Mouse (Mus musculus) hindbrain, embryonic 13.5 days (tissue): Measurements from ENCODE around the gene Taf1c. TPM values are rescaled to one million over a fixed set of nuclear protein-coding genes. Genes with fewer than 3 reads are reported as not detected.

Experiments
- ATAC-seq: fragments of 200-750 bp; cut with Nextera tagmentation; 2 replicates; pipeline ENCODE4 v1.8.0; 2017; ENCODE audit warnings: moderate TSS enrichment; ENCODE audit not compliant: low FRiP score
- H3K27ac ChIP-seq: fragments of 300-500 bp; sonication (generic); 2 replicates; pipeline ENCODE4 v1.5.1; 2015; ENCODE audit warnings: inconsistent platforms, mild to moderate bottlenecking, moderate library complexity
- H3K27me3 ChIP-seq: fragments of 300-500 bp; sonication (generic); 2 replicates; pipeline ENCODE4 v1.6.1; 2015; ENCODE audit warnings: mild to moderate bottlenecking, inconsistent platforms
- H3K36me3 ChIP-seq: fragments of 300-500 bp; sonication (generic); 2 replicates; pipeline ENCODE4 v1.6.1; 2015; ENCODE audit warnings: mild to moderate bottlenecking, inconsistent platforms
- H3K4me1 ChIP-seq: fragments of 300-500 bp; sonication (generic); replicated peaks from 2 replicates; pipeline ENCODE4 v1.6.1; 2015; ENCODE audit warnings: inconsistent platforms
- H3K4me2 ChIP-seq: fragments of 300-500 bp; sonication (generic); 2 replicates; pipeline ENCODE4 v1.6.1; 2015; ENCODE audit warnings: inconsistent platforms, mild to moderate bottlenecking, moderate library complexity
- H3K4me3 ChIP-seq: fragments of 300-500 bp; sonication (generic); 2 replicates; pipeline ENCODE4 v1.5.1; 2015; ENCODE audit warnings: mild to moderate bottlenecking, inconsistent platforms
- H3K9ac ChIP-seq: fragments of 300-500 bp; sonication (generic); 2 replicates; pipeline ENCODE4 v1.6.1; 2015; ENCODE audit warnings: mild to moderate bottlenecking, inconsistent platforms
- H3K9me3 ChIP-seq: fragments of 300-500 bp; sonication (generic); 2 replicates; pipeline ENCODE4 v1.6.1; 2016; ENCODE audit warnings: inconsistent platforms
- WGBS: fragments of 180-500 bp; shearing (Covaris S2); methylation state at CpG from one replicate; pipeline ENCODE4 v1.1.7; 2015; 5-methylcytosine and 5-hydroxymethylcytosine counted together
- polyA plus RNA-seq: library from polyadenylated mRNA; unstranded; fragments of >200 nt; fragmentation: Nextera tagmentation; extraction: Ambion mirVana; gene quantifications from 2 replicates; pipeline ENCODE4 v1.2.1, GENCODE M21; 2015

The Taf1c gene
- polyA plus RNA-seq, 1 experiment from 2014 or later = 12.6 TPM

DNA sequence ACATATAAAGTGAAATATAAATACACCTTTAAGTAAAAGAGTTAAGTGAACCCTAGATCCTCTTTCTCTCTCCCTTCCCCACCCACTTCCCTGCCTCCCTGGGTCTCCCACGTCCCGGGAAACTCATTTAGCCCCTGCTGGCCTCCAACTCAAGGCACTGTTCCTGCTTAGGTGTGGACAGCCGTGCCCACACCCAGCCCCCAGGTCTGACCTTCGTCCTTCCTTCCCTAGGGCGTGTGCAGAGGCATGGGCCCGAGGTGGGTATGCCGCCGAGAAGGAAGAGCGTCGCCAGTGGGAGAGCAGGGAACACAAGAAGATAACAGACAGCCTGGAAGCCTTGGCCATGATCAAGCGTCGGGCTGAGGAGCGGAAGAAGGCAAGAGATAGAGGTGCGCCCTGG lies 14.7 kb downstream of the Taf1c start:
- no peak overlapping the region for H3K4me3 ChIP-seq
- no peak overlapping the region for H3K9ac ChIP-seq
- H3K27me3 ChIP-seq = no peaks in the 10 kb centered on the region
- no peaks in the 10 kb centered on the region for H3K9me3 ChIP-seq
- WGBS = 88% methylated on average over 14 of the region's 14 CpGs
- no peak overlapping the region for H3K4me2 ChIP-seq
- no peak for ATAC-seq
- no peaks in the 10 kb centered on the region for H3K36me3 ChIP-seq
- peaks cover 8% of the 10 kb centered on the region for H3K4me1 ChIP-seq
- no peak overlapping the region for H3K27ac ChIP-seq

DNA sequence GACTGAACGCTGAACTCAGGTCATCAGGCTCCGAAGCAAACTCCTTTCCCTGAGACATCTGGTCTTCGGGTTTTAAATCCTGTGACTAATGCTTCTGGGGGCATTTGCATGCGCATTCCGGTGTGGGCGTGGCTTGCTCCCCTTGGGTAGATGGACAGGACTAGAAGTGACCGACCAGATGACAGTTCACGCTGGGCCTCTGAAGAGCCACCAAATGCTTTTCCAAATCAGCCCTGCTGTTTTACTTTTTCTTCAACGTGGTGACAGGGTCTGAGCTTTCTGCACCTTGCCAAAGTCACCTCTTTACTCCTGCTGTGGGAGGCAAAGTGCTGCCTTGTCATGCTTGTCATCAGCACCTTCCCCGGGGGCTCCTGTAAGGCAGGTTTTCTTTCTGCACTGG lies 16.2 kb downstream of the Taf1c start:
- H3K4me2 ChIP-seq = no peak overlapping the region
- H3K27me3 ChIP-seq = no peaks in the 10 kb centered on the region
- H3K4me3 ChIP-seq = no peak overlapping the region
- 20% methylated on average over 10 of the region's 10 CpGs for WGBS
- no peaks in the 10 kb centered on the region for H3K36me3 ChIP-seq
- no peak overlapping the region for H3K27ac ChIP-seq
- H3K9ac ChIP-seq = no peak overlapping the region
- no peaks in the 10 kb centered on the region for H3K9me3 ChIP-seq
- ATAC-seq = no peak
- H3K4me1 ChIP-seq = peaks cover 4% of the 10 kb centered on the region; the same call in 1 of the 2 replicates

DNA sequence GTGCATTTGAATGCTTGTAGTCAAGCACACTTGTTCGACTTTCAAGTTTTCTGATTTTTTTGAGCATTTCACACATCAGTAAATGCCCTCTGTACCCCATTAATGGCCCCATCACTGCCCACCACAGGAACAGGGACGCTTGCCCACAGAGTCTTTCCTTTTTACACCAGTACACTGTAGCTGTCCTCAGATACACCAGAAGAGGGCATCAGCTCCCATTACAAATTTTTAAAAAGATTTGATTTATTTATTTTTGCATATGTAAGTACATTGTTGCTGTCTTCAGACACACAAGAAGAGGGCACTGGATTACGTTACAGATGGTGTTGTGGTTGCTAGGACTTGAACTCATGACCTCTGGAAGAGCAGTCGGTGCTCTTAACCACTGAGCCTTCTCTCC lies 16.7 kb downstream of the Taf1c start:
- no peaks in the 10 kb centered on the region for H3K9me3 ChIP-seq
- no peak overlapping the region for H3K27ac ChIP-seq
- H3K27me3 ChIP-seq = no peaks in the 10 kb centered on the region
- no peak overlapping the region for H3K4me3 ChIP-seq
- 71% methylated on average over 4 of the region's 4 CpGs for WGBS
- peaks cover 4% of the 10 kb centered on the region; the same call in 1 of the 2 replicates for H3K4me1 ChIP-seq
- ATAC-seq = no peak
- H3K9ac ChIP-seq = no peak overlapping the region
- H3K4me2 ChIP-seq = no peak overlapping the region
- H3K36me3 ChIP-seq = no peaks in the 10 kb centered on the region

DNA sequence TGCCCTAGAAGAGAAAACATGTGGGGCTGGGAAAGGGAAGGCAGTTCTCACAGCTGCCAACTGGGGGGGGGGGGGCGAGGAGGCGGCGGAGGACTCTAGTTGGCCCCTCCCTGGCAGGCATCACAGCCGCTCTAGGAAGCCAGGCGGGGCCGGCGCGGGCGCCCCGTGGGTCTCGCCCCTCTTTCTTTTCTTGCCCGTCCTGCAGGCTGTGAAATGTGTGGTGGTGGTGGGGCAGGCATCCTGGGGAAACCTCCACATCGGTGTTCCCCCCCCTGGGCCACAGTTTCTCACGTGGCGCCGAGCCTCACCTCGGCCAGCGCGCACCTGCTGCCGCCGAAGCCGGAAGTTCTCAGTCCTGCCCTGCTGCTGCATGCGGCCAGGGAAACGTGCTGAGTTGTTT lies 19.1 kb downstream of the Taf1c start:
- Histone ChIP-seq H3K27ac (no peak overlapping the region), H3K36me3 (no peaks in the 10 kb centered on the region), H3K4me1 (peaks cover 4% of the 10 kb centered on the region; the same call in 1 of the 2 replicates), H3K27me3 (no peaks in the 10 kb centered on the region), H3K4me3 (peak overlapping the region; percentile 25), H3K9me3 (no peaks in the 10 kb centered on the region), H3K4me2 (peak overlapping the region; percentile 51), H3K9ac (peak overlapping the region; percentile 56)
- no peak for ATAC-seq
- 21% methylated on average over 21 of the region's 24 CpGs for WGBS

DNA sequence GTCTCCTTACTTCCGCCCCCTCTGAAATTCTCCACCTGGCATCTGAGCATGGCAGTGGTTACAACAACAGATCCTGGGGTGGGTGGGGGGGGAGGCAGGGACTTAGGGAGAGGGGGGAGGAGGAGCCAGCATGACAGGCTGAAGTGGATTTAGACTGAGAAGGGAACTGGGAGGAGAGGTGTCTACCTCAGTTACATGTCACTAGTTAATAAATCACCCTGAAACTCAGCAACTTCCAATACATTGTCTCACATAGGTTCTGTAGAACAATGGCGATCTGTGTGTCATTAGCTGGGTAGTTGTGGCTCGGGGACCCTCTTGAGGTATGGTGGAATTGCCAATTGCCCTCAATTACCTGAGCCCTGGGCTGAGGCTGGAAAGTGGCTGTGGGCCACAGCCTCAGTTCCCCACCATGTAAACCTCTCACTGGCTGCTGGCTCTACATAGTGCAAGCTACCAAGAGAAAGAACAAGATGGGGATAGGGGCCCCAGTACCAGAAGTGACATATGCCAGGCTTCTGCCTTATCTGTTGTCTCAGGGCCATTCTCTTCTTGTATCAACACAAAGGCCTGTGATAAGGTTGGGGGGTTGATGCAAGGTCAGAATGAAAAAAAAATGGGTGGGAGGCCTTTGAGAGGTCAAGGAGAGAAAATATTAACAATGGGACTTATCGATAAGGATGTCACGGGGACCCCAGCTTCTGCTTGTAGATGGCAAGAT lies 24.4 kb downstream of the Taf1c start:
- Histone ChIP-seq H3K27ac (no peak overlapping the region), H3K27me3 (peaks cover 34% of the 10 kb centered on the region), H3K4me3 (no peak overlapping the region), H3K36me3 (no peaks in the 10 kb centered on the region), H3K9ac (no peak overlapping the region), H3K4me2 (no peak overlapping the region), H3K4me1 (0 out of 2 replicates have a peak, but pooled peaks cover 3% of the 10 kb centered on the region), H3K9me3 (no peaks in the 10 kb centered on the region)
- WGBS = 88% methylated on average over 5 of the region's 5 CpGs
- ATAC-seq = no peak

DNA sequence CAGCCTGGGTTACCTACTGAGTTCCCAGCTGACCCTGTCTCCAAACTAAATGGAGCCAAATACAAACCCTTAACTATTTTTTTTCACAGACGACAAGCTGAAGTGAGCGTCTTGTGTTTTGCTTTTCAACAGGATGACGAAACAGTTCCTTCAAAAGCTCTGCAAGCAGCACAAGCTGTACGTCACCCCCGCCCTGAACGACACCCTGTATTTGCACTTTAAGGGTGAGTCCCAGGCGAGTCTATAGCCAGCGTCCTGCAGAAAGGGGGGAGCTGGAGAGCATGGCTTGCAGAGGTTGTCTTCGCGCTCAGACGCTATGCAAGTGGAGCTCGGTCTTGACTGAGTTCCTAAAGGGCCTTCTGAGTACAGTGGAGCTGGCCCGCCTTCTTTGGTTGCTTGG lies 25.9 kb downstream of the Taf1c start:
- H3K4me2 ChIP-seq = no peak overlapping the region
- no peak overlapping the region for H3K27ac ChIP-seq
- H3K9ac ChIP-seq = no peak overlapping the region
- ATAC-seq = no peak
- peaks cover 9% of the 10 kb centered on the region for H3K4me1 ChIP-seq
- 38% methylated on average over 13 of the region's 13 CpGs for WGBS
- H3K36me3 ChIP-seq = no peaks in the 10 kb centered on the region
- peaks cover 34% of the 10 kb centered on the region for H3K27me3 ChIP-seq
- H3K4me3 ChIP-seq = no peak overlapping the region
- H3K9me3 ChIP-seq = no peaks in the 10 kb centered on the region

DNA sequence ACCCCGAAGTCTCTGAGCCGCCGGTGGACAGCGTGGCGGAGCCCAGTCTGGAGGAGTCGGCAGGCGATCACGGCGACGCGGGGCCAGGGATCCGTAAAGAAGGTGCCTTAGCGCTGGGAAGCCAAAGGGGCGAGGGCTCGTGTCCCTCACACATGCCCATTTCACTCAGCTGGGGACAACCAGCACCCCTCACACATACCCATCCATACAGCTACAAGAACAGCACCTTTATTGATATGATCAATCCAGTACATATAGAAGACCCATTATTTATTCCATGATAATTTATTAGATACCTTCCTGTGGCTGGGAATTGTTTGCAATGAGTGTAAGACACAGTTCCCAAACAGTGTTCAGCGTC lies 29.7 kb downstream of the Taf1c start:
- Histone ChIP-seq H3K4me3 (peak overlapping the region; percentile 84), H3K9ac (peak overlapping the region; percentile 84), H3K9me3 (no peaks in the 10 kb centered on the region), H3K27me3 (peaks cover 34% of the 10 kb centered on the region), H3K36me3 (no peaks in the 10 kb centered on the region), H3K4me2 (peak overlapping the region; percentile 88), H3K27ac (no peak overlapping the region), H3K4me1 (peaks cover 30% of the 10 kb centered on the region)
- peak; percentile 59; the same call in 1 of the 2 replicates for ATAC-seq
- 4% methylated on average over 16 of the region's 16 CpGs for WGBS

DNA sequence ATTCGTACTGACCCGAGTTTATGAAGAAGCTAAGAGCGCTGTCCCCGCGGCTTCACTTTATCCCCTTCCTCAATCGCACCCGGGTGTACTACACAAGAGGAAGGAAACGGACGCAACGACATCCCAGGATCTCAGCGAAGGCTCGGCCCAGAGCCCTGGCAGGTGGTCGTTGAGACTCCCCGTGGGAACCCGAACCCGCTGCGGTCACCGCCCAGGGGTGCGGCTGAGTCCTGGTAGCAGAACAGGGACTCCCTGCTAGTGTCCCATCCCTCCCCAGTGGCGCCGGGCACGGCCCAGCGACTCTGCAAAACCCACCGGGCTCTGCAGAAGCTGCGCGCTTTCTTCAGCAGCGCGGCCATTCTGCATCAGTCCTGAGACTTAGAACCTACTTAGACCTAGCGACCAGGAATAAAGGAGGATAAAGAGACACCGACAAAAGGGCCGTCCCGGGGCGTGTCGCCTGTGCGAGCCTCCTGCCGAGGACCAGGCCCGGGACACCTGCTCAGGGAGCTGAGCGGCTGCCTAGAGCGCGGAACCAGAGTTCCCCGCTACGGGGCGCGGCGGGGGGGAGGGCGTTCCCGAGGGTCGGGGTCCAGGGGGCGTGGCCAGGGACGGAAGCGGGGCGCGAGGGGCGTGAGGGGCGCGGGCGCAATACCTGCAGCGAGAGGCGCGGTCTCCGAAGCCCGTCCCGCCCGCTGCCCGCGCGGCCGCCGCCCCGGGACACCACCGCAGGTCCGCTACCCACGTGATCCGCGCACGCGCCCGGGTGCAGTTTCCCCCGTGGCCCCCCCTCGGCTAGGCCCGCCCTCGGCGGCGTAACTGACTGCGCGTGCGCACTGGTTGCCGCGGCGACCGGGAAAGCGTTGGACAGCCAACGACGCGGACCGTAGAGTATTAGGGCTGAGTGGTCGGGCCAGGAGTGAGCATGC lies 30.3 kb downstream of the Taf1c start, which contains the start of the genes Hsdl1 and Dnaaf1:
Hsdl1 (minus strand) TSS at position 747 of the 929 bp plus-strand sequence.
Dnaaf1 (plus strand) TSS at position 799 of the 929 bp plus-strand sequence.
- WGBS = under 1% methylated on average over 95 of the region's 97 CpGs
- peak within 1 kb of the TSS; percentile 85 for H3K27ac ChIP-seq
- peaks cover 34% of the 10 kb centered on the region for H3K4me1 ChIP-seq
- peaks cover 34% of the 10 kb centered on the region for H3K27me3 ChIP-seq
- no peaks in the 10 kb centered on the region for H3K9me3 ChIP-seq
- H3K4me2 ChIP-seq = peak within 1 kb of the TSS; percentile 88
- peak within 1 kb of the TSS; percentile 84 for H3K4me3 ChIP-seq
- ATAC-seq = peak; percentile 91
- no peaks in the 10 kb centered on the region for H3K36me3 ChIP-seq
- peak within 1 kb of the TSS; percentile 84 for H3K9ac ChIP-seq

DNA sequence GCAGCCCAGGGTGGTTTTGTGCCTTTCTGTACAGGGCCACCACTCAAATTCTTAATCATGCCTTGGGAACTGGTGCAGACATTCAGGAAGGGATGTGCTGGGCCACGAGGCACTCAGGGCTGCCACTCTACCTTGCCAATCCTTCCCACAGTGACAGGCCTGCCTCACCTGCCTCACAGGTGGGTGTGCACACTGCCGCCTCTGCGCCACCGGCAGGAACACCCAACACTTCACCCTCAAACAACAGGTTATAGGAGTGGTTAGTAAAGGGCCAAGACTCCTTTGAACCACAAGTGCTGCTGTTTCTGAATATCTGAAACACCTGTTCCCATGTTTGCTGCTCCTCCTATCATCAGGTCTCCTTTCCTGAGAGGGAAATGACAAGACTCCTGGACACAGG lies 32.6 kb downstream of the Taf1c start:
- 96% methylated on average over 4 of the region's 4 CpGs for WGBS
- Histone ChIP-seq H3K9ac (peak overlapping the region; percentile 1; the same call in 1 of the 2 replicates), H3K9me3 (no peaks in the 10 kb centered on the region), H3K4me2 (no peak overlapping the region), H3K4me1 (peaks cover 34% of the 10 kb centered on the region), H3K27me3 (peaks cover 17% of the 10 kb centered on the region), H3K27ac (no peak overlapping the region), H3K4me3 (no peak overlapping the region), H3K36me3 (peaks cover 8% of the 10 kb centered on the region)
- no peak for ATAC-seq

DNA sequence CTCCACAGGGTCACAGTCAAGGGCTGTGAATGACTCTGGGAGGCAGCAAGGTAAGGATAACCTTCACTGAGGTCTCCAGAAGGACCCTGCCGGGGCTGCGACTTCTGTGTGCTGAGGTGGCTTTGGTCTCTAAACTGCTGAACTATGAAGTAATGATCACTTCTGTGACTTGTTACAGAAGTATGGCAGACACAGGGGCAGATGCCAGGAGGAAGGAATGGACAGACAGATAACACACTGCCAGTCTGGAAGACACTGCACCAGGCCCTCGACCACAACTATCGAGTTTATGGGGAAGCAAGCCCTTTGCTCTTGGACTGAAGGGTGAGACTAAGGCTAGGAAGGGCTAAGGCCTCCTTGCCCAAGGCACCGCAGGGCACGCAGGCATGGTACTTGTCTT lies 33.9 kb downstream of the Taf1c start:
- no peak overlapping the region for H3K9ac ChIP-seq
- peaks cover 34% of the 10 kb centered on the region for H3K4me1 ChIP-seq
- WGBS = 93% methylated on average over 6 of the region's 6 CpGs
- peaks cover 6% of the 10 kb centered on the region for H3K27me3 ChIP-seq
- peaks cover 19% of the 10 kb centered on the region for H3K36me3 ChIP-seq
- no peak overlapping the region for H3K27ac ChIP-seq
- H3K4me2 ChIP-seq = no peak overlapping the region
- H3K9me3 ChIP-seq = no peaks in the 10 kb centered on the region
- no peak for ATAC-seq
- H3K4me3 ChIP-seq = no peak overlapping the region

DNA sequence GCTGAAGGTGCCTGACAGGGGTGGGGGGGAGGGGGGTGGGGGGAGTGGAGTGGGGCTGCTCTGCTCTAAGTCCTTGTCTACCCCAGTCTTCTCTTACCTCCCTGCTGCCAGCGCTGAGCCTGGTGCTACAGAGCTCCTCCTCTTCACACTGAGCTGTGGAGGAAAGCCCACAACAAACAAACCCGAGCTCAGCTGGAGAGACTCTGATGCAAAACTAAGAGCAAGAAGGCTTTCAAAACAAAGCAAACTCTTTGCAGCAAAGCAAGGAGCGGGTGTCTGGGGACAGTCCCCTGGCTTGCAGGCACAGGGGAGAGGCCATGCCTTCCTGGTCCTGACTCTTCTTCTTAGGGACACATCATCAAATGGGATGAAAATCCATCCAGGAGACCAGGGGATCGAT lies 35.1 kb downstream of the Taf1c start:
- peaks cover 31% of the 10 kb centered on the region for H3K36me3 ChIP-seq
- H3K27me3 ChIP-seq = no peaks in the 10 kb centered on the region
- ATAC-seq = no peak
- H3K4me2 ChIP-seq = no peak overlapping the region
- peak overlapping the region; percentile 58; the same call in 1 of the 2 replicates for H3K9ac ChIP-seq
- 41% methylated on average over 4 of the region's 4 CpGs for WGBS
- no peak overlapping the region for H3K4me3 ChIP-seq
- peaks cover 27% of the 10 kb centered on the region for H3K4me1 ChIP-seq
- no peak overlapping the region for H3K27ac ChIP-seq
- H3K9me3 ChIP-seq = no peaks in the 10 kb centered on the region

DNA sequence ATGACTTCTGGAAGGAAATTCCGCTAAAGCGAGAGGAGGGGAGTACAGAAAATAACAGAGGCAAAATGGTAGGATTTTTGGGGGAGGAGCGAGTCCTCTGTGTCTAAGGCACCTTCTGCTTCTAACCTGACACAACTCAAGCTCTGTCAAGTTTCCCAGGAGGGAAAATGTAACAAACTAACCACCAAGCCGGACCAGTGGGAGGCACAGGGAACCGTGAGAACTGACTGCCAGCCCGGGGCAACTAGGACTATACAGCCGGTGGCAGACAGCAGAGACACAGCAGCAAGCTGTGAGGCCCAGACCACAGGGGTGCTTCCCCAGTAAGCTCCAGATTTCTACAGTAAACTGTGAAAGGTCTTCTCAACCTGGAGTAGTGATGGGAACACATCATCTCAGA lies 36.1 kb downstream of the Taf1c start:
- Histone ChIP-seq H3K4me3 (no peak overlapping the region), H3K4me1 (peaks cover 24% of the 10 kb centered on the region), H3K9ac (no peak overlapping the region), H3K27me3 (no peaks in the 10 kb centered on the region), H3K4me2 (no peak overlapping the region), H3K36me3 (peaks cover 40% of the 10 kb centered on the region), H3K27ac (no peak overlapping the region), H3K9me3 (no peaks in the 10 kb centered on the region)
- ATAC-seq = no peak
- 67% methylated on average over 7 of the region's 7 CpGs for whole genome bisulfite sequencing
